Mouse (Mus musculus) left cerebral cortex, postnatal 14 days (tissue): ENCODE data around the gene Hnrnpa3. TPM values are rescaled to one million over a fixed set of nuclear protein-coding genes. Genes with fewer than 3 reads are reported as not detected.
"Not testable (repeated sequence)": the region's sequence is repeated elsewhere in the genome, so short reads cannot be mapped to it uniquely, and the experiment has no call there.

ENCODE experiments used
- DNase-seq, 2 experiments: peaks; one replicate each; pipeline ENCODE4 v3.0.0; 2021 to 2022; ENCODE audit warnings: low spot score in 2 of 2, mixed read lengths in 1 of 2
- intact Hi-C: fragments of 180-260 bp; cut with DNase I; formaldehyde crosslinking; loops from one replicate; pipeline ENCODE4 v1.15.1; 2025
- total RNA-seq, 2 experiments: library from RNA; stranded (reverse); gene quantifications; 2 replicates each; pipeline ENCODE4 v1.2.3; 2021

Gene Hnrnpa3
- total RNA-seq, 2 experiments from 2014 or later = 263 to 314 TPM

GRCm38 (mm10) chr2:75634431-75634830 is 24.6 kb upstream of the Hnrnpa3 start:
- DNase-seq, intact Hi-C loops: not testable (repeated sequence)

DNA sequence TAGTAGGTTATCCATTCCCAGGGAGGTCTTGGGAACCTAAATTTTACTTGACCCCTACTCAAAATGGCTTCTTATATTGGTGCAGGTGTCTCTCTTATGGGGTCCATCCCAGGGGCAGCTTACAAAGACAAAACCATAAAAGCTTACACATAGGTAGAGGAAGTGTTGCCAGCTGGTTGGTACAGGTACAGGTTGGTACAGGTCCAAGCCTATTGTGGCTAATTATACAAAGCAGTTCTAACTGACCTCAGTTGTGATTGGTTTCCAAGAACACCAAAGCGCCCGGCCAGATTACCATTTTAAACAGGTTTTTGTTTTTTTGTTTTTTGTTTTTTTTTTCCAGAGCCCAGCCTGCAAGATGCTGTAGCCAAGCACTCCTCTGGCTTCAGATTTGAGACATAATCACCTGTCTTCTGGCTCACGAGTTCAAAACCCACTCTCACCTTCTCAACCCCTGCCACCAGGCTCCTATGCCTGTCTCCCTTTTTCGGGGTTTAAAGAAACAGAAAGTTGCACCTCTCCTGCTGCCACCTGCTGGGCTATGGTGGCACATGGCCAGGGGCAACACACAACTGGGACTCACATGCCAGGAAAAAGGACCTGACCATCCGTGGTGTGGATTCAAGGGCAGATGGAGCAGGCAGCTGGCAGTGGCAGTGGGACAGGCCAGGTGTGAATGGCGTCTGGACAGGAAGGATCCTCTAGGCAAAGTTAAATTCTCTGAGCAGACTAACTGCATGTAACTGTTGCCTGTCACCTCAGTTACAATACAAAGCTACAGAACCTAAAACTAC is 22.6 kb upstream of the Hnrnpa3 start:
- intact Hi-C loops = no loop called here
- no peak for DNase-seq

DNA sequence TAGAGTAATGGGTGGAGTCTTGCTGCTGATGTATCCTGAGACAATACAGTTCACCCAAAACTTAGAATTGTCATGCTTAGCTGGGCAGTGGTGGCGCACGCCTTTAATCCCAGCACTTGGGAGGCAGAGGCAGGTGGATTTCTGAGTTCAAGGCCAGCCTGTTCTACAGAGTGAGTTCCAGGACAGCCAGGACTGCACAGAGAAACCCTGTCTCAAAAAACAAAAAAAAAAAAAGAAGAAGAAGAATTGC is 22.1 kb upstream of the Hnrnpa3 start:
- intact Hi-C loops, DNase-seq: not testable (repeated sequence)

DNA sequence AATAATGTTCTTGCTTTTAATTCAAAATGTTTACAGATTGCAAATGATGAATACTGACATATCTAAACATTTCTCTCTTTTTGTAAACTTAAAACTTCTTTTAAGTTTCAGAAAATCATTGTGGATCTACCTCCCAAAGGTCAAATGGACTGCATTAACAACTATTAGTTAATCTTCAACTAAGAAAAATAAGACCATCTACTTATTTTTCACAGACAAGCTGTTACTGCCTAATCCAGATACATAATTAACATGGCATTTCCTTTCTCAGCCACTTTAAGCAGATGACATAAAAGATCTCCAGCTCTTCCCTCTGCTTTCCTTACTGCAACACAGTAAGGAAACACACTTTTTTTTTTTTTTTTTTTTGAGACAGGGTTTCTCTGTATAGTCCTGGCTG is 21.7 kb upstream of the Hnrnpa3 start:
- no peak for DNase-seq
- intact Hi-C loops = no loop called here

DNA sequence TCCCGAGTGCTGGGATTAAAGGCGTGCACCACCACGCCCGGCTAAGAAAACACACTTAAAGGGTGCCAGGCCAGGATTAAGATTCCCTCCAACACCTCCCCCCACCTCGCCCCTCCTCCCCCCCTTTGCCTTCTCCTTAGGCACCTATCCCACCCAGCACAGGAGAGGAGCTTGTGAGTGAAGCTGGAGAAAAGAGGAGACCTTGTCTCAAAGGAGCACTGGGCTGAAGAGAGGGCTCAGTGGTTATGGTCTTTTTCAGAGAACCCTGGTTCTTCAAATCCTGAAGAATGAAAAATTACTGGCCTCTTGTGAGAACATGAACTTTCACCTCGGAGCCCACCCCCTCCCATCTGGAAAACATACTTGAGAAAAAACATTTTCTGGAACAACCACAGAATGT is 21.2 kb upstream of the Hnrnpa3 start:
- intact Hi-C loops, DNase-seq: not testable (repeated sequence)

- intact Hi-C loops, DNase-seq: not testable (repeated sequence)
Measured at GRCm38 (mm10) chr2:75639535-75639934, 19.5 kb upstream of the Hnrnpa3 start.

DNA sequence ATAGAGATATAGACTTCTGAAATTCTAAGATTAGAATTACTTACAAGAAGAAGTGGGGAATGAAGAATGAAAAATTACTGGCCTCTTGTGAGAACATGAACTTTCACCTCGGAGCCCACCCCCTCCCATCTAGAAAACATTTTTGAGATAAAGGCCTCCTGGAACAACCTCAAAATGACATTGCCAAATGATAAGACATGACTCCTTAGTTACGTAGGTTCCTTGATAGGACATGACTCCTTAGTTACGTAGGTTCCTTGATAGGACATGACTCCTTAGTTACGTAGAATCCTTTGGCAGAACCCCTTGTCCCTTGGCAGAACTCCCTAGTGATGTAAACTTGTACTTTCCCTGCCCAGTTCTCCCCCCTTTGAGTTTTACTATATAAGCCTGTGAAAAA is 16.7 kb upstream of the Hnrnpa3 start:
- DNase-seq, intact Hi-C loops: not testable (repeated sequence)

DNA sequence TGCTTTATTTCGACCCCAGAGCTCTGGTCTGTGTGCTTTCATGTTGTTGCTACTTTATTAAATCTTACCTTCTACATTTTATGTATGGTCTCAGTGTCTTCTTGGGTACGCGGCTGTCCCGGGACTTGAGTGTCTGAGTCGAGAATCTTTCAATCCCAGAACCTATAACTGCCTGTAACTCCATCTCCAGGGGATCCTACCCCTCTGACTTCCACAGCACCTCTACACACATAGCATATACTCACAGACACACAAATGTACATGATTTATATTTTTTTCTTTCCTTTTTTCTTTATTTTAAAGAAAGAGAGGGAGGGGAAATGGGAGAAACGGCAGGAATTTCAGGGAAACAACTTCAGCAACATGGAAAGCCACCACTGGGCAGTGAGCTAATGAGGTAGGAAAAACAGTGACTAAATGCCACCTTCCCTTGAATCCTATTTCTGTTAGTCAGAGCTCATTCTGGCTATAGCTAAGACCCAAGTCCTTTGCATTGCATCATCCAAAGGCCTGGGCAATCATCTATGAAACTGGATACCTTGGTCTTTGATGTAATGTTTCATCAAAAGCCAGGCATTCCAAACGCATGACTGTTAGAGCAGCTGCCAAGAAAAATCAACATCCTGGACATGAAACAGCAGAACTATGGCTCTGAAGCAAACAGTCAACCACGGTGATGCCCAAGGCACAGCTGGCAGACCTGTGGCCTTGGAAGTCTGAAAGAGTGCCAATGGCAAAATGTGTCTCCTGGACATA is 16.1 kb upstream of the Hnrnpa3 start:
- intact Hi-C loops = no loop called here
- no peak for DNase-seq

- intact Hi-C loops = no loop called here
Measured at GRCm38 (mm10) chr2:75643950-75644349, 15.1 kb upstream of the Hnrnpa3 start.

DNA sequence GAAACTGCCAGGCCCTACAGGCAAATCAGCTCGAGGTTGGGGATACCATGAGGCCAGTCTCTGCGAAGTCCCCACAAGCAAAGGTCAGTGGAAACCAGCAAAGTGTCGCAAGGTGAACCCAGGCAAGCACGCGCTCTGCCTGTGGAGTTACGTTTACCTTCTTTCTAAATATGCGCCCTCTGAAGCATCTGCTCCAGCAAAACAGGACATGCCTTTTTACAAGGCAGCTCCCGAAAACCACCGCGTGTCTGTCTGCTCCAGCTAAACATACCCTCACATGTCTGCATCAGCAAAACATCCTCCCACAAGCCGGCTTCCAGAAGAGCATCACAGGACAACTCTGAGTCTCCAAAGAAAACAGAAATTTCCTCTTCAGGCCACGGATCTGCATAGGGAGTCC is 13.8 kb upstream of the Hnrnpa3 start:
- DNase-seq = no peak
- intact Hi-C loops = no loop called here

More at GRCm38 (mm10) chr2:75643950-75644349, 15.1 kb upstream of the Hnrnpa3 start:
- DNase-seq = no peak

GRCm38 (mm10) chr2:75650437-75650836 is 8.6 kb upstream of the Hnrnpa3 start:
- intact Hi-C loops = no loop called here

GRCm38 (mm10) chr2:75653150-75653549 is 5.9 kb upstream of the Hnrnpa3 start:
- no peak for DNase-seq
- intact Hi-C loops = no loop called here

More at GRCm38 (mm10) chr2:75650437-75650836, 8.6 kb upstream of the Hnrnpa3 start:
- DNase-seq = no peak

- intact Hi-C loops = loop anchor here (5.0 kb wide), 1 partner anchor 47 kb away; no protein-coding TSS in a partner anchor
- DNase-seq = no peak
Measured at GRCm38 (mm10) chr2:75654679-75655078, 4.4 kb upstream of the Hnrnpa3 start.

DNA sequence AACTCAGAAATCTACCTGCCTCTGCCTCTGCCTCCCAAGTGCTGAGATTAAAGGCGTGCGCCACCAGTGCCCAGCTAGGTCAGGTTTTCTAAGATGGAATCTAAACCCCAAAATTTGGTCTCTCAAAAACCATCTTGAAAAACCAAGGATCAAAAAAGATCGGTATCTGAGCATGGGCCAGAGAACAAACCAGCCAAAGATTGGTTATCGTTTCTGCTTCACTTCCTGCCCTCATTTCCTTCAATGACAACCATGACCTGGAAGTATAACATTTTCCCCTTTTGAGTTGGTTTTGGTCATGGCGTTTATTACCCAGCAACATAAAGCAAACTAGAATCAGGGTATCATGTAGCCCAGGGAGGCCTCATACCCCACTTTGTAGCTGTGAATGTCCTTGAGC is 2.1 kb upstream of the Hnrnpa3 start:
- DNase-seq = no peak
- intact Hi-C loops = loop anchor here (5.0 kb wide), 1 partner anchor 50 kb away; no protein-coding TSS in a partner anchor

DNA sequence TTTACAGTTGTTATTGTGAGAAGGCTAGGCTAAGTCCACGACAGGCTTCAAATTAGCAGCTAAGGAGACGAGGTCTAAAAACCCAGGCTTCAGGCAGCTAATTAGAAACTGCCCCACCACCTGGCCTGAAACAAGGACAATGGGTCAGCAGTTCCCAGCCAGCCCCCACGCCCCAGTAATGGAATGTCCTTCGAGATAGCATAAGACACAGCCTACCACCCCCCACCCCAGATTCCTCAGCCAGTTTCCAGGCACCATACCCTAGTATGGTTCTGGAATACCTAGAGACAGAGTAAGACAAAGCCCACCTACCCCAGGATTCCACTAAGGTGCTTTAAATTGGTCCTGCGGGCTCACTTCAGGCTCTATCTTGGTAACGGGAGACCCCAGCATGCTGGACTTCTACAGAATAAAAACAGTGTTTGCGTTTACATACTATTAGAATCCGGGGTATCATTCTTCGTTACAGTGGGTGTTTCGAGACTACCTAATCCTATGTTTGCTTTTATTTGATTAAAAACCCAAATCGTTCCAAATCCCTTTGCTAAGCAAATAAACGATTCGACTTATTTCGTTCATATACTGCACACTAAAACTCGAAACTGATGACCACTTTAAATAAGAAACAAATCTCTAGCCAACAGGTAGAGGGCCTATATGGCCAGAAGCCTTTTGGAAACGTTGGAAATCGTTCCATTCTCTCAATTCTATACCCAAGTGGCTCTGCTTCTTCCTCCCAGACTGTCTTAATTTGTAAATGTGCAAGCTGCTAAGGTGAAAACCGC is 962 bp upstream of the Hnrnpa3 start:
- intact Hi-C loops = loop anchor here (5.0 kb wide), 1 partner anchor 51 kb away; no protein-coding TSS in a partner anchor
- DNase-seq = no peak

GRCm38 (mm10) chr2:75659629-75659960 is 534 bp downstream of the Hnrnpa3 start:
- intact Hi-C loops = loop anchor here (5.0 kb wide), 1 partner anchor 52 kb away; no protein-coding TSS in a partner anchor
- DNase-seq = peak; percentile 93 to 94

- DNase-seq = no peak
- intact Hi-C loops = no loop called here
Measured at GRCm38 (mm10) chr2:75660255-75660948, 1.3 kb downstream of the Hnrnpa3 start.

GRCm38 (mm10) chr2:75661106-75661505 is 2.0 kb downstream of the Hnrnpa3 start:
- intact Hi-C loops = no loop called here
- no peak for DNase-seq
